Mouse (Mus musculus): ENCODE data around the gene Fdx1l.

- TF ChIP-seq CTCF (IDR thresholded peaks at IDR 0.05; ENCODE audit: borderline replicate concordance, insufficient read depth, low read length) = no peak
- no peak for TF ChIP-seq POLR2A (IDR thresholded peaks at IDR 0.05; ENCODE audit: low read depth, low read length)
Measured at GRCm38 (mm10) chr9:21097793-21098192, 24.4 kb upstream of the Fdx1l start.

All from embryonic fibroblast, embryonic 13.5 days (primary cell).